ENCODE assay signal across 27 mouse cellular contexts in the genomic region with DNA sequence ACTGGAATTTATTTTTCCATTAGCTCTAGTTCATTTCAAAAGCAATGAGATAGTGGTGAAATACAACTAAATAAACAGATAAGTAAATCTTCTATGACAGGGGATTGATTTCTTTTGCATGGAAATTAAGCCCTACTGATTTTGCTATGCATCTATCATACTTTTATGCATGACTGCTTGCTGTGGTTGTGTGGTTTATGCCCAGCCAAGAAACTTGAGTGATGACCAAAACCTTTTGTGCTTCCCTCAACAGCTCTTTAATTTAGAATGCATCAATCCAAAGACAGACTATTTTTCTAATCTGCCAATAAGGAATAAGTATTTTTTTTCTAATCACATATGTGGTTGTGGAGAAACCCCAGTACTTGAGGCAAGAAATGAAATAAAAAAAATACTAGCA.
"Had no signal": no experiment of that assay in that cellular context is flagged by ENCODE, and none has a peak within 500 bp of the region (broad histone marks: within the 10 kb centered on the region; RNA-seq: fewer than 3 reads in every experiment).

No protein-coding gene starts in this region.

- H3K4me2 ChIP-seq: heart, embryonic 12.5 days; hindbrain, embryonic 12.5 days; hindbrain, embryonic 14.5 days; intestine, embryonic 15.5 days; limb, embryonic 13.5 days; liver, embryonic 11.5 days; liver, embryonic 13.5 days; liver, embryonic 15.5 days had no signal

- H3K9me3 ChIP-seq: heart, embryonic 10.5 days; heart, embryonic 12.5 days; hindbrain, embryonic 10.5 days; hindbrain, embryonic 12.5 days; intestine, embryonic 15.5 days; limb, embryonic 13.5 days; liver, embryonic 13.5 days; liver, embryonic 15.5 days had no signal

- DNase-seq: gastrocnemius, postnatal 14 days; gastrocnemius, postnatal 36 days; heart, adult 11 months; heart, postnatal 10 days; heart, postnatal 4 days; kidney, adult 18-20 months; kidney, adult 8-10 months; kidney, postnatal 10 days; kidney, postnatal 25 days; kidney, postnatal 4 days; liver; liver, embryonic 13.5 days; liver, postnatal 0 days had no signal

- H3K9ac ChIP-seq: heart, embryonic 12.5 days; hindbrain, embryonic 12.5 days; hindbrain, embryonic 14.5 days; intestine, embryonic 15.5 days; limb, embryonic 13.5 days; liver, embryonic 13.5 days; liver, embryonic 15.5 days; liver, postnatal 0 days had no signal

- H3K4me3 ChIP-seq: heart, embryonic 10.5 days; heart, embryonic 12.5 days; hindbrain, embryonic 10.5 days; hindbrain, embryonic 12.5 days; intestine, embryonic 15.5 days; layer of hippocampus, adult 2 months; left cerebral cortex, adult 2 months; limb, embryonic 13.5 days; liver, embryonic 13.5 days; liver, embryonic 15.5 days had no signal

- ATAC-seq: hindbrain, embryonic 16.5 days; inflammation-experienced regulatory T-cells, adult 6 months; intestine, embryonic 15.5 days; intestine, postnatal 0 days; liver, postnatal 0 days had no signal

- H3K27ac ChIP-seq: heart, embryonic 10.5 days; hindbrain, embryonic 10.5 days; hindbrain, embryonic 12.5 days; hindbrain, embryonic 14.5 days; intestine, embryonic 15.5 days; layer of hippocampus, adult 2 months; left cerebral cortex, adult 2 months; limb, embryonic 13.5 days; liver, embryonic 13.5 days; liver, embryonic 15.5 days had no signal

- H3K27me3 ChIP-seq: heart, embryonic 12.5 days; hindbrain, embryonic 12.5 days; intestine, embryonic 15.5 days; limb, embryonic 13.5 days; liver, embryonic 13.5 days; liver, embryonic 15.5 days had no signal

- H3K4me1 ChIP-seq: heart, embryonic 10.5 days; heart, embryonic 12.5 days; hindbrain, embryonic 10.5 days; hindbrain, embryonic 12.5 days; intestine, embryonic 15.5 days; limb, embryonic 13.5 days; liver, embryonic 13.5 days; liver, embryonic 15.5 days had no signal

- H3K36me3 ChIP-seq: heart, embryonic 10.5 days; heart, embryonic 12.5 days; hindbrain, embryonic 10.5 days; hindbrain, embryonic 12.5 days; intestine, embryonic 15.5 days; limb, embryonic 13.5 days; liver, embryonic 13.5 days; liver, embryonic 15.5 days had no signal
